Mouse (Mus musculus): Measurements from ENCODE around the gene Sox12. TPM values are rescaled to one million over a fixed set of nuclear protein-coding genes. Genes with fewer than 3 reads are reported as not detected.

Gene Sox12
- polyA plus RNA-seq (2015; fragmentation: Nextera tagmentation; extraction: Ambion mirVana), result 9.8 and 10.3 TPM in 2 replicates

GRCm38 (mm10) chr2:152397680-152398435 is at the start of gene Sox12:
Sox12 (minus strand) TSS chr2:152398063.

GRCm38 (mm10) chr2:152415287-152415686 is 17.4 kb upstream of the Sox12 start, which contains the start of gene 6820408C15Rik:
6820408C15Rik (plus strand) TSS chr2:152415587.

GRCm38 (mm10) chr2:152414591-152415165 is 16.8 kb upstream of the Sox12 start, which contains the start of gene Zcchc3:
Zcchc3 (minus strand) TSS chr2:152415027.

GRCm38 (mm10) chr2:152376345-152376741 is 21.5 kb downstream of the Sox12 start, which contains the start of gene Nrsn2:
Nrsn2 (minus strand) TSS chr2:152376638.

Other genes with a start within 250 kb of the Sox12 start
- gene Csnk2a1, start 171.2 kb downstream of the Sox12 start, polyA plus RNA-seq (2015; fragmentation: Nextera tagmentation; extraction: Ambion mirVana), result 116 and 117 TPM in 2 replicates
- gene Tbc1d20, start 104.2 kb downstream of the Sox12 start, polyA plus RNA-seq (2015; fragmentation: Nextera tagmentation; extraction: Ambion mirVana), result 22.9 and 26.7 TPM in 2 replicates
- 68.0 and 87.5 TPM in 2 replicates for gene Rbck1, start 65.4 kb downstream of the Sox12 start, polyA plus RNA-seq (2015; fragmentation: Nextera tagmentation; extraction: Ambion mirVana)
- gene Trib3, start 54.0 kb downstream of the Sox12 start, polyA plus RNA-seq (2015; fragmentation: Nextera tagmentation; extraction: Ambion mirVana), result 2.4 and 2.8 TPM in 2 replicates
- 97.7 and 99.5 TPM in 2 replicates for gene Nrsn2, start 21.4 kb downstream of the Sox12 start, polyA plus RNA-seq (2015; fragmentation: Nextera tagmentation; extraction: Ambion mirVana)
- 15.7 and 16.3 TPM in 2 replicates for gene Zcchc3, start 17.0 kb upstream of the Sox12 start, polyA plus RNA-seq (2015; fragmentation: Nextera tagmentation; extraction: Ambion mirVana)
- gene 6820408C15Rik, start 17.5 kb upstream of the Sox12 start, polyA plus RNA-seq (2015; fragmentation: Nextera tagmentation; extraction: Ambion mirVana), result 3.1 and 3.2 TPM in 2 replicates
- not detected in 2 replicates for gene Defb23, start 66.6 kb upstream of the Sox12 start, polyA plus RNA-seq (2015; fragmentation: Nextera tagmentation; extraction: Ambion mirVana)
- not detected in 2 replicates for gene Defb20, start 79.0 kb upstream of the Sox12 start, polyA plus RNA-seq (2015; fragmentation: Nextera tagmentation; extraction: Ambion mirVana)
- gene Defb22, start 92.1 kb upstream of the Sox12 start, polyA plus RNA-seq (2015; fragmentation: Nextera tagmentation; extraction: Ambion mirVana), result not detected in 2 replicates
- gene Defb26, start 113.6 kb upstream of the Sox12 start, polyA plus RNA-seq (2015; fragmentation: Nextera tagmentation; extraction: Ambion mirVana), result not detected in 2 replicates
- not detected in 2 replicates for gene Defb28, start 120.2 kb upstream of the Sox12 start, polyA plus RNA-seq (2015; fragmentation: Nextera tagmentation; extraction: Ambion mirVana)
- gene Defb29, start 142.0 kb upstream of the Sox12 start, polyA plus RNA-seq (2015; fragmentation: Nextera tagmentation; extraction: Ambion mirVana), result not detected in 2 replicates
- gene Gm17416, start 171.3 kb upstream of the Sox12 start, polyA plus RNA-seq (2015; fragmentation: Nextera tagmentation; extraction: Ambion mirVana), result not detected in 2 replicates
- not detected in 2 replicates for gene Defb21, start 174.7 kb upstream of the Sox12 start, polyA plus RNA-seq (2015; fragmentation: Nextera tagmentation; extraction: Ambion mirVana)
- not detected in 2 replicates for gene Defb19, start 182.2 kb upstream of the Sox12 start, polyA plus RNA-seq (2015; fragmentation: Nextera tagmentation; extraction: Ambion mirVana)
- gene Defb45, start 201.3 kb upstream of the Sox12 start, polyA plus RNA-seq (2015; fragmentation: Nextera tagmentation; extraction: Ambion mirVana), result not detected in 2 replicates
- not detected in 2 replicates for gene Defb36, start 206.3 kb upstream of the Sox12 start, polyA plus RNA-seq (2015; fragmentation: Nextera tagmentation; extraction: Ambion mirVana)
- not detected in 2 replicates for gene Defb25, start 225.0 kb upstream of the Sox12 start, polyA plus RNA-seq (2015; fragmentation: Nextera tagmentation; extraction: Ambion mirVana)
- gene Rem1, start 228.9 kb upstream of the Sox12 start, polyA plus RNA-seq (2015; fragmentation: Nextera tagmentation; extraction: Ambion mirVana), result 0.92 and 0.96 TPM in 2 replicates